Mouse (Mus musculus) kidney, adult 2 months (tissue): ENCODE measurements around the gene Dlgap1. TPM values are rescaled to one million over a fixed set of nuclear protein-coding genes. Genes with fewer than 3 reads are reported as not detected.

Experiments used
- DNase-seq: peaks from one replicate; pipeline ENCODE4 v3.0.0; 2021
- H3K27ac ChIP-seq: fragments of 200-500 bp; 2 replicates; pipeline ENCODE4 v1.5.1; 2012; ENCODE audit warnings: low read depth, low read length, control low read depth, inconsistent platforms; ENCODE audit not compliant: insufficient read depth
- H3K27me3 ChIP-seq: fragments of 200-500 bp; replicated peaks from 2 replicates; pipeline ENCODE4 v1.6.1; 2012; ENCODE audit warnings: mild to moderate bottlenecking, moderate library complexity, low read length, inconsistent platforms; ENCODE audit not compliant: control insufficient read depth, insufficient read depth
- H3K36me3 ChIP-seq: fragments of 200-500 bp; 2 replicates; pipeline ENCODE4 v1.6.1; 2012; ENCODE audit warnings: mild to moderate bottlenecking, moderate library complexity, low read length, inconsistent platforms; ENCODE audit not compliant: control insufficient read depth, insufficient read depth
- H3K4me1 ChIP-seq: fragments of 200-500 bp; 2 replicates; pipeline ENCODE4 v1.6.1; 2011; ENCODE audit warnings: low read length; ENCODE audit not compliant: control insufficient read depth, insufficient read depth
- H3K4me3 ChIP-seq: fragments of 200-500 bp; 2 replicates; pipeline ENCODE4 v1.5.1; 2011; ENCODE audit warnings: mild to moderate bottlenecking, low read depth, low read length, control low read depth; ENCODE audit not compliant: insufficient read depth
- CTCF ChIP-seq: fragments of 200-500 bp; conservative IDR thresholded peaks from 2 replicates; pipeline ENCODE4 v1.5.1; 2011; ENCODE audit warnings: low read depth, mild to moderate bottlenecking, control low read depth, low read length, moderate library complexity, mixed read lengths; ENCODE audit not compliant: insufficient read depth, insufficient read length
- POLR2A ChIP-seq: fragments of 200-500 bp; IDR thresholded peaks from one replicate; pipeline ENCODE4 v1.6.1; 2011; ENCODE audit warnings: low read depth, low read length, control low read depth
- WGBS: fragments of 180-500 bp; shearing (Covaris S2); methylation state at CpG from one replicate; pipeline ENCODE4 v1.1.7; 2018; 5-methylcytosine and 5-hydroxymethylcytosine counted together
- polyA plus RNA-seq: library from polyadenylated mRNA; depleted of rRNA; stranded (reverse); fragments of >200 nt; gene quantifications from 2 replicates; pipeline ENCODE4 v1.2.3, GENCODE M21; 2012

Gene Dlgap1
- polyA plus RNA-seq, 1 experiment: 0.55 TPM

GRCm38 (mm10) chr17:70754638-70755037 lies 785.8 kb downstream of the Dlgap1 start:
- 49% methylated on average over 7 of the region's 7 CpGs for WGBS

GRCm38 (mm10) chr17:70755039-70755668 lies 786.3 kb downstream of the Dlgap1 start:
- Histone ChIP-seq H3K36me3 (no peaks in the 10 kb centered on the region), H3K4me1 (peaks cover 8% of the 10 kb centered on the region; the same call in 1 of the 2 replicates), H3K4me3 (peak overlapping the region; percentile 51), H3K27me3 (no peaks in the 10 kb centered on the region), H3K27ac (peak overlapping the region; percentile 58)
- peak; percentile 93 for DNase-seq
- TF ChIP-seq POLR2A (no peak), CTCF (peak; percentile 94)
- WGBS: under 1% methylated on average over 22 of the region's 22 CpGs

More at GRCm38 (mm10) chr17:70754638-70755037, 785.8 kb downstream of the Dlgap1 start:
- Histone ChIP-seq H3K4me3 (no peak overlapping the region), H3K36me3 (no peaks in the 10 kb centered on the region), H3K4me1 (peaks cover 8% of the 10 kb centered on the region; the same call in 1 of the 2 replicates), H3K27me3 (no peaks in the 10 kb centered on the region), H3K27ac (peak overlapping the region; percentile 40; the same call in 1 of the 2 replicates)
- DNase-seq: no peak
- TF ChIP-seq POLR2A (no peak), CTCF (no peak)

- DNase-seq: peak; percentile 45
- Histone ChIP-seq H3K4me1 (peaks cover 8% of the 10 kb centered on the region; the same call in 1 of the 2 replicates), H3K4me3 (peak overlapping the region; percentile 18; the same call in 1 of the 2 replicates), H3K27ac (no peak overlapping the region), H3K36me3 (no peaks in the 10 kb centered on the region), H3K27me3 (no peaks in the 10 kb centered on the region)
- 10% methylated on average over 14 of the region's 14 CpGs for WGBS
- TF ChIP-seq POLR2A (no peak), CTCF (no peak)
Measured at GRCm38 (mm10) chr17:70755669-70756263, 786.9 kb downstream of the Dlgap1 start.

GRCm38 (mm10) chr17:70762001-70762400 lies 793.1 kb downstream of the Dlgap1 start:
- H3K27ac ChIP-seq: no peak overlapping the region
- H3K36me3 ChIP-seq: no peaks in the 10 kb centered on the region
- no peaks in the 10 kb centered on the region for H3K4me1 ChIP-seq
- no peak overlapping the region for H3K4me3 ChIP-seq
- TF ChIP-seq CTCF (no peak), POLR2A (no peak)
- no peak for DNase-seq
- no peaks in the 10 kb centered on the region for H3K27me3 ChIP-seq
- 92% methylated on average over 7 of the region's 7 CpGs for WGBS

- no peaks in the 10 kb centered on the region for H3K36me3 ChIP-seq
- no peak for DNase-seq
- no peaks in the 10 kb centered on the region for H3K4me1 ChIP-seq
- 48% methylated on average over 10 of the region's 10 CpGs for WGBS
- H3K27ac ChIP-seq: no peak overlapping the region
- TF ChIP-seq CTCF: no peak
- no peak for TF ChIP-seq POLR2A
- H3K27me3 ChIP-seq: no peaks in the 10 kb centered on the region
- no peak overlapping the region for H3K4me3 ChIP-seq
Measured at GRCm38 (mm10) chr17:70762634-70763033, 793.8 kb downstream of the Dlgap1 start.

GRCm38 (mm10) chr17:70765337-70765736 lies 796.5 kb downstream of the Dlgap1 start:
- Histone ChIP-seq H3K4me3 (no peak overlapping the region), H3K27ac (no peak overlapping the region), H3K36me3 (no peaks in the 10 kb centered on the region), H3K4me1 (no peaks in the 10 kb centered on the region), H3K27me3 (no peaks in the 10 kb centered on the region)
- no peak for DNase-seq
- 97% methylated on average over 9 of the region's 9 CpGs for WGBS
- TF ChIP-seq POLR2A (no peak), CTCF (0 out of 2 replicates have a peak, but pooled peaks have one; percentile 2)

GRCm38 (mm10) chr17:70765976-70766375 lies 797.1 kb downstream of the Dlgap1 start:
- WGBS: 83% methylated on average over 18 of the region's 18 CpGs

More at GRCm38 (mm10) chr17:70765976-70766375, 797.1 kb downstream of the Dlgap1 start:
- no peaks in the 10 kb centered on the region for H3K36me3 ChIP-seq
- no peaks in the 10 kb centered on the region for H3K27me3 ChIP-seq
- no peak overlapping the region for H3K4me3 ChIP-seq
- no peak overlapping the region for H3K27ac ChIP-seq
- no peaks in the 10 kb centered on the region for H3K4me1 ChIP-seq
- DNase-seq: no peak
- TF ChIP-seq POLR2A (no peak), CTCF (no peak)
